Mouse (Mus musculus) liver, embryonic 16.5 days (tissue): ENCODE results near the gene Gorab. TPM values are rescaled to one million over a fixed set of nuclear protein-coding genes. Genes with fewer than 3 reads are reported as not detected.
A peak's percentile ranks its signal among the peaks of the same experiment; 100 is the strongest.

Experiments
- ATAC-seq: fragments of 200-750 bp; cut with Nextera tagmentation; 2 replicates; pipeline ENCODE4 v1.8.0; 2017; ENCODE audit warnings: low read depth, mild to moderate bottlenecking, moderate number of reproducible peaks, moderate library complexity
- H3K27ac ChIP-seq: fragments of 300-500 bp; sonication (generic); 2 replicates; pipeline ENCODE4 v1.5.1; 2014; ENCODE audit warnings: mild to moderate bottlenecking, low read length
- H3K27me3 ChIP-seq: fragments of 300-500 bp; sonication (generic); 2 replicates; pipeline ENCODE4 v1.6.1; 2014; ENCODE audit warnings: low read depth, low read length, mixed read lengths; ENCODE audit not compliant: control insufficient read depth, insufficient read depth
- H3K36me3 ChIP-seq: fragments of 300-500 bp; sonication (generic); 2 replicates; pipeline ENCODE4 v1.6.1; 2014; ENCODE audit warnings: mild to moderate bottlenecking; ENCODE audit not compliant: control insufficient read depth, insufficient read depth
- H3K4me1 ChIP-seq: fragments of 300-500 bp; sonication (generic); 2 replicates; pipeline ENCODE4 v1.6.1; 2014; ENCODE audit warnings: low read depth, low read length, mixed read lengths; ENCODE audit not compliant: control insufficient read depth
- H3K4me2 ChIP-seq: fragments of 300-500 bp; sonication (generic); 2 replicates; pipeline ENCODE4 v1.6.1; 2014; ENCODE audit warnings: low read depth, low read length, mixed read lengths
- H3K4me3 ChIP-seq: fragments of 300-500 bp; sonication (generic); 2 replicates; pipeline ENCODE4 v1.5.1; 2014; ENCODE audit warnings: low read depth, mild to moderate bottlenecking, low read length
- H3K9ac ChIP-seq: fragments of 300-500 bp; sonication (generic); 2 replicates; pipeline ENCODE4 v1.6.1; 2014; ENCODE audit warnings: low read depth, low read length
- H3K9me3 ChIP-seq: fragments of 300-500 bp; sonication (generic); replicated peaks from 2 replicates; pipeline ENCODE4 v1.6.1; 2016; ENCODE audit warnings: low read length; ENCODE audit not compliant: control insufficient read depth
- WGBS: fragments of 180-500 bp; shearing (Covaris S2); extraction: QIAGEN DNeasy Blood & Tissue Kit; methylation state at CpG from one replicate; pipeline ENCODE4 v1.1.7; 2014; ENCODE audit not compliant: insufficient replicate concordance; 5-methylcytosine and 5-hydroxymethylcytosine counted together
- polyA plus RNA-seq: library from polyadenylated mRNA; unstranded; fragments of >200 nt; fragmentation: Nextera tagmentation; extraction: Ambion mirVana; gene quantifications from 2 replicates; pipeline ENCODE4 v1.2.1, GENCODE M21; 2015

The Gorab gene
- polyA plus RNA-seq, 1 experiment from 2014 or later: 4.0 TPM

DNA sequence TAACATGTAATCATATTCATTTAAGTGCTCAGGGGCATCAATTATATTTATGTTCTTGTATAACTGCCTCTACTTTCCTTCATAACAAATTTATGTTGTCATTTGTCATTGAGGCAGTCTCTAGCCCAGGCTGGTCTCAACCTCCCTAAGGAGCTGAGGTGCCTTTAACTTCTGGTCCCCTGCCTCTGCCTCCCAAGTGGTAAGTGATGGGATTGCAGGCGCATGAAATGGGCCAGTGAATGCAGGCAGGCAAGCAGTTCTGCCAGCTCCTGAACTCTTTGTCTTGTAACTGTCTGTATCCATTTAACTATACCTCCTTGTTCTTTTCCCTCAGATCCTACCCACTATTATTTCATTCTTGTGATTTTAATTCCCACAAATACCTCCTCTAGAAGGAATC, 58.5 kb downstream of the Gorab start:
- no peak overlapping the region for H3K4me2 ChIP-seq
- H3K9ac ChIP-seq: no peak overlapping the region
- H3K27me3 ChIP-seq: no peaks in the 10 kb centered on the region
- H3K36me3 ChIP-seq: no peaks in the 10 kb centered on the region
- 30% methylated on average over 1 of the region's 1 CpGs for WGBS
- H3K9me3 ChIP-seq: no peaks in the 10 kb centered on the region
- no peak overlapping the region for H3K4me3 ChIP-seq
- no peak overlapping the region for H3K27ac ChIP-seq
- ATAC-seq: no peak
- no peaks in the 10 kb centered on the region for H3K4me1 ChIP-seq

GRCm38 (mm10) chr1:163339219-163339561, 64.3 kb downstream of the Gorab start:
- H3K4me3 ChIP-seq: no peak overlapping the region
- H3K4me2 ChIP-seq: no peak overlapping the region
- ATAC-seq: 0 out of 2 replicates have a peak, but pooled peaks have one; percentile 21
- no peaks in the 10 kb centered on the region for H3K9me3 ChIP-seq
- no peaks in the 10 kb centered on the region for H3K36me3 ChIP-seq
- H3K9ac ChIP-seq: no peak overlapping the region
- H3K4me1 ChIP-seq: no peaks in the 10 kb centered on the region
- no peaks in the 10 kb centered on the region for H3K27me3 ChIP-seq
- 51% methylated on average over 3 of the region's 3 CpGs for WGBS
- H3K27ac ChIP-seq: no peak overlapping the region

- WGBS: 57% methylated on average over 7 of the region's 7 CpGs
Observed at GRCm38 (mm10) chr1:163338525-163339218, 64.8 kb downstream of the Gorab start.

DNA sequence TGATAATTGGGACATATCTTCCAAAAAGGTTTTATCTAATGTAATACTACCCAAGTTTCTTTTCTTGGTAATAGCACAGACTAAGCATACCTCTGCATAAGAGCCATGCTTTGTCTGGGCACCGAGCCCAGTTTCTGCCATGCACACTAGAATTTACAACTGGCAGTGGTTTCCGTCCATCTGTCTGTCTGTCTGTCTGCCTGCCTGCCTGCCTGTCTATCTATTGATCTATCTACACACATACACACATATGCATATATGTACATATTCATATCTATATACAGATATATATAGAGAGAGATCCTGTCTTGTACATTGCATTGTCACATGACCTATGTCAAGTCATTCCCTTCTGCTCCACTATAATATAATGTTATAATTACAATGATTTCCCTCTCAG, 65.6 kb downstream of the Gorab start:
- H3K4me3 ChIP-seq: no peak overlapping the region
- WGBS: 63% methylated on average over 2 of the region's 2 CpGs

More at GRCm38 (mm10) chr1:163338525-163339218, 64.8 kb downstream of the Gorab start:
- Histone ChIP-seq H3K4me2 (no peak overlapping the region), H3K9ac (no peak overlapping the region), H3K36me3 (no peaks in the 10 kb centered on the region), H3K9me3 (no peaks in the 10 kb centered on the region), H3K4me3 (no peak overlapping the region), H3K27me3 (no peaks in the 10 kb centered on the region), H3K4me1 (no peaks in the 10 kb centered on the region), H3K27ac (no peak overlapping the region)
- peak; percentile 71 for ATAC-seq

More for the DNA sequence above, 65.6 kb downstream of the Gorab start:
- Histone ChIP-seq H3K4me1 (no peaks in the 10 kb centered on the region), H3K27me3 (no peaks in the 10 kb centered on the region), H3K27ac (no peak overlapping the region), H3K4me2 (no peak overlapping the region), H3K9ac (no peak overlapping the region), H3K9me3 (no peaks in the 10 kb centered on the region), H3K36me3 (no peaks in the 10 kb centered on the region)
- no peak for ATAC-seq

Other genes starting within 250 kb of the Gorab start
- gene Prrx1, start 90.0 kb downstream of the Gorab start, polyA plus RNA-seq: 0.25 and 0.28 TPM in 2 replicates